Mouse (Mus musculus) CH12.LX (cell line): ENCODE results near the gene Gcfc2.

Source experiments
- CHD1 ChIP-seq: IDR thresholded peaks from 2 replicates; pipeline ENCODE4 v1.6.1; 2012; ENCODE audit warnings: low read depth, low read length, improper control_type of control experiment, inconsistent platforms
- CTCF ChIP-seq, 2 experiments: IDR thresholded peaks in 1 of 2; conservative IDR thresholded peaks in 1 of 2; 2 replicates each; pipeline ENCODE4 v1.5.1; 2011 to 2012; ENCODE audit warnings: low read depth in 2 of 2, low read length in 2 of 2, improper control_type of control experiment in 1 of 2, inconsistent platforms in 1 of 2, mild to moderate bottlenecking in 1 of 2, moderate library complexity in 1 of 2
- ELF1 ChIP-seq: IDR thresholded peaks from 2 replicates; pipeline ENCODE4 v1.6.1; 2014; ENCODE audit warnings: low read depth, mild to moderate bottlenecking, inconsistent platforms, low read length, improper control_type of control experiment
- EP300 ChIP-seq: IDR thresholded peaks from 2 replicates; pipeline ENCODE4 v1.6.1; 2011; ENCODE audit warnings: low read length, improper control_type of control experiment
- MYC ChIP-seq: IDR thresholded peaks from 2 replicates; pipeline ENCODE4 v1.6.1; 2011; ENCODE audit warnings: low read depth, mild to moderate bottlenecking, improper control_type of control experiment, low read length
- NELFE ChIP-seq: IDR thresholded peaks from 2 replicates; pipeline ENCODE4 v1.6.1; 2011; ENCODE audit warnings: low read depth, low read length, improper control_type of control experiment
- POLR2A ChIP-seq: IDR thresholded peaks from 2 replicates; pipeline ENCODE4 v1.6.1; 2011; ENCODE audit warnings: low read depth, mild to moderate bottlenecking, improper control_type of control experiment, low read length
- TBP ChIP-seq: conservative IDR thresholded peaks from 2 replicates; pipeline ENCODE4 v1.6.1; 2011; ENCODE audit warnings: low read depth, low read length, improper control_type of control experiment
- ZC3H11A ChIP-seq: IDR thresholded peaks from 2 replicates; pipeline ENCODE4 v1.6.1; 2012; ENCODE audit warnings: low read depth, mild to moderate bottlenecking, inconsistent platforms, low read length, improper control_type of control experiment

- no peak for TF ChIP-seq NELFE
- no peak for TF ChIP-seq CHD1
- TF ChIP-seq MYC, result no peak
- no peak for TF ChIP-seq POLR2A
- TF ChIP-seq EP300, result no peak
- TF ChIP-seq ZC3H11A, result no peak
- no peak for TF ChIP-seq CTCF (conservative IDR thresholded peaks at IDR 0.05 in 1 of 2, IDR thresholded peaks at IDR 0.05 in 1 of 2; ENCODE audit: low read depth in 2 of 2, low read length in 2 of 2)
- no peak for TF ChIP-seq TBP
- no peak for TF ChIP-seq ELF1
Observed at GRCm38 (mm10) chr6:81971196-81971595, 47.7 kb downstream of the Gcfc2 start.
